Mouse (Mus musculus): Measurements from ENCODE around the gene Cxcr4. TPM values are rescaled to one million over a fixed set of nuclear protein-coding genes. Genes with fewer than 3 reads are reported as not detected.
"Not testable (repeated sequence)": the region's sequence is repeated elsewhere in the genome, so short reads cannot be mapped to it uniquely, and the experiment has no call there.

The Cxcr4 gene
- total and polyA plus RNA-seq, 3 experiments = 0.16 to 17.8 TPM; not detected in 1

DNA sequence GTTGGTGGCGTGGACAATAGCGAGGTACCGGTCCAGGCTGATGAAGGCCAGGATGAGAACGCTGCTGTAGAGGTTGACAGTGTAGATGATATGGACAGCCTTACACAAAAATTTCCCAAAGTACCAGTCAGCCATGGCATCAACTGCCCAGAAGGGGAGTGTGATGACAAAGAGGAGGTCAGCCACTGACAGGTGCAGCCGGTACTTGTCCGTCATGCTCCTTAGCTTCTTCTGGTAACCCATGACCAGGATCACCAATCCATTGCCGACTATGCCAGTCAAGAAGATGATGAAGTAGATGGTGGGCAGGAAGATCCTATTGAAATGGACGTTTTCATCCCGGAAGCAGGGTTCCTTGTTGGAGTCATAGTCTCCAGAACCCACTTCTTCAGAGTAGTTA lies 2.6 kb downstream of the Cxcr4 start:
- no peak overlapping the region; the same call in 1 of the 2 replicates for H3K4me3 ChIP-seq (ENCODE audit: low read depth, low read length)
- H3K27me3 ChIP-seq (ENCODE audit: insufficient read depth, low read length) = no peaks in the 10 kb centered on the region
- no peaks in the 10 kb centered on the region for H3K4me1 ChIP-seq (ENCODE audit: insufficient read depth, low read depth, low read length)

DNA sequence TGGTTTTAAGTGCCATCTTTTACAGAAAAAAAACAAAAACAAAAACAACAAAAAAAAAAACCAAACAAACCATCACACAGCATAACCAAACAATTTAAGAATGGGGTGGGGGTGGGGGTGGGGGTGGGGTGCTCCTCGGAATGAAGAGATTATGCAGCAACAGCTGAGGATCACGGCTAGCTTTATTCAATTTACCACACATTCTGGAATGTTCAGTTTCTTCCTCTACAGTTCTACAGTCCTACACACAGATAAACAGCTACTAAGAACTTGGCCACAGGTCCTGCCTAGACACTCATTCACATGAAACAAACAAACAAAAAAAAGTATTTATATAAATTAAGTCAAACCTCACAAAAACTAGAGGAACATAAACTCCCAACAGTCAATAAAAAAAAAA lies 3.8 kb downstream of the Cxcr4 start:
- no peak for TF ChIP-seq TAL1 (conservative IDR thresholded peaks at IDR 0.05; ENCODE audit: low read depth, low read length)
- TF ChIP-seq CTCF (IDR thresholded peaks at IDR 0.05; ENCODE audit: low read depth, low read length) = no peak
- TF ChIP-seq GATA1 (IDR thresholded peaks at IDR 0.05; ENCODE audit: borderline replicate concordance, low read length) = no peak
- no peak for TF ChIP-seq GATA2 (IDR thresholded peaks at IDR 0.05; ENCODE audit: borderline replicate concordance, low read depth, low read length)
- TF ChIP-seq POLR2AphosphoS5 (IDR thresholded peaks at IDR 0.05; ENCODE audit: insufficient replicate concordance, low read depth, low read length) = no peak
- no peak overlapping the region for H3K4me3 ChIP-seq (ENCODE audit: low read depth, low read length)

More for the DNA sequence above, 2.6 kb downstream of the Cxcr4 start:
- TF ChIP-seq CTCF (IDR thresholded peaks at IDR 0.05; ENCODE audit: low read depth, low read length) = no peak
- TF ChIP-seq POLR2AphosphoS5 (IDR thresholded peaks at IDR 0.05; ENCODE audit: insufficient replicate concordance, low read depth, low read length) = no peak
- TF ChIP-seq TAL1 (conservative IDR thresholded peaks at IDR 0.05; ENCODE audit: low read depth, low read length) = no peak
- no peak for TF ChIP-seq GATA2 (IDR thresholded peaks at IDR 0.05; ENCODE audit: borderline replicate concordance, low read depth, low read length)
- no peak for TF ChIP-seq GATA1 (IDR thresholded peaks at IDR 0.05; ENCODE audit: borderline replicate concordance, low read length)
- DNase-seq (ENCODE audit: low spot score) (no peak), ATAC-seq (ENCODE audit: extremely low read depth, insufficient number of reproducible peaks, low FRiP score, poor library complexity, severe bottlenecking) (no peak)
- Histone ChIP-seq H3K36me3 (replicated peaks) (no peaks in the 10 kb centered on the region), H3K9me3 (replicated peaks) (peaks cover 35% of the 10 kb centered on the region)

DNA sequence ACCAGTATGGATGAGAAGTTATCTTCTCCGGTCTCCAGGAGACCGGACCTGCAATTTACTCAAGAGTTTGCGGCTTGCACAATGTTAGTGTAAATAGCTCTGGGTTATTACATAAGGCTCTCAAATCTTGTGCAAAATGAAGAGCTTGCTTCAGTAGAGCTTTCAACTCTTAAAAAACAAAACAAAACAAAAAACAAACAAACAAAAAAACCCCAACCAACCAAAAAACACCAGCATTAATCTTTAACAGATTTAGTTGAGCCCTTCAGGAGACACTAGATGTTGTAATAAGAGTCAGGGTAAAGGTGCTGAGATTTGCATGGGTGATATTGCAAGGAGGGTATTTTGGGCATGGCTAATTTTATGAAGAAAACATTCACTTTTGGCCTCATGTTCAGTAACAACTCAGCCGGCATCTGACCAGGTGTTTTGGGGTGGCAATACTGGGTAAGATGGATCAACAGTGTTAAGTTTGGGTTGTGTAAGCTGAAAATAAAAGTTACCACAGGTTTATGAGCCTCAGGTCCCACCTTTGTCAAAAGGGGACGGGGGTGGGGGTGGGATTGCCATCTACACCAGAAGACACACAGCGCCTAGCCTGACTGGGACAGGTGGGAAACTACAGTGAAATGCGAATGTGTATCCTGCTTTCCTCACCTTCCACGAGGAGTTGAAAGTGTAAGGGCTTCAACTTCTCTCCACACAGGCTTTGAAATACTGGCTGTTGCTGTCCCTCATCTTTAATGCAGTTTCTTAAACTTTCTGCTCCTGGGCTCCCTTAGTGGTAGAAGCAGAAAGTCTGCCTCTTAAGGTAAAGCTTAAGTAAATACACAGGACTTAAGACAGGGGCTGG lies 4.9 kb downstream of the Cxcr4 start:
- no peaks in the 10 kb centered on the region for H3K36me3 ChIP-seq (replicated peaks)
- DNase-seq (ENCODE audit: low spot score) = no peak
- H3K4me3 ChIP-seq (ENCODE audit: low read depth, low read length) = no peak overlapping the region
- H3K4me1 ChIP-seq (ENCODE audit: insufficient read depth, low read depth, low read length) = no peaks in the 10 kb centered on the region
- no peak for ATAC-seq (ENCODE audit: extremely low read depth, insufficient number of reproducible peaks, low FRiP score, poor library complexity, severe bottlenecking)
- H3K9me3 ChIP-seq (replicated peaks) = peaks cover 26% of the 10 kb centered on the region
- no peaks in the 10 kb centered on the region for H3K27me3 ChIP-seq (ENCODE audit: insufficient read depth, low read length)
- TF ChIP-seq POLR2AphosphoS5 (IDR thresholded peaks at IDR 0.05; ENCODE audit: insufficient replicate concordance, low read depth, low read length) = no peak
- no peak for TF ChIP-seq GATA1 (IDR thresholded peaks at IDR 0.05; ENCODE audit: borderline replicate concordance, low read length)

More for the DNA sequence above, 3.8 kb downstream of the Cxcr4 start:
- ATAC-seq (ENCODE audit: extremely low read depth, insufficient number of reproducible peaks, low FRiP score, poor library complexity, severe bottlenecking) = no peak
- Histone ChIP-seq H3K27me3 (ENCODE audit: insufficient read depth, low read length) (no peaks in the 10 kb centered on the region), H3K36me3 (replicated peaks) (no peaks in the 10 kb centered on the region), H3K4me1 (ENCODE audit: insufficient read depth, low read depth, low read length) (no peaks in the 10 kb centered on the region), H3K9me3 (replicated peaks) (peaks cover 35% of the 10 kb centered on the region)
- no peak for DNase-seq (ENCODE audit: low spot score)

DNA sequence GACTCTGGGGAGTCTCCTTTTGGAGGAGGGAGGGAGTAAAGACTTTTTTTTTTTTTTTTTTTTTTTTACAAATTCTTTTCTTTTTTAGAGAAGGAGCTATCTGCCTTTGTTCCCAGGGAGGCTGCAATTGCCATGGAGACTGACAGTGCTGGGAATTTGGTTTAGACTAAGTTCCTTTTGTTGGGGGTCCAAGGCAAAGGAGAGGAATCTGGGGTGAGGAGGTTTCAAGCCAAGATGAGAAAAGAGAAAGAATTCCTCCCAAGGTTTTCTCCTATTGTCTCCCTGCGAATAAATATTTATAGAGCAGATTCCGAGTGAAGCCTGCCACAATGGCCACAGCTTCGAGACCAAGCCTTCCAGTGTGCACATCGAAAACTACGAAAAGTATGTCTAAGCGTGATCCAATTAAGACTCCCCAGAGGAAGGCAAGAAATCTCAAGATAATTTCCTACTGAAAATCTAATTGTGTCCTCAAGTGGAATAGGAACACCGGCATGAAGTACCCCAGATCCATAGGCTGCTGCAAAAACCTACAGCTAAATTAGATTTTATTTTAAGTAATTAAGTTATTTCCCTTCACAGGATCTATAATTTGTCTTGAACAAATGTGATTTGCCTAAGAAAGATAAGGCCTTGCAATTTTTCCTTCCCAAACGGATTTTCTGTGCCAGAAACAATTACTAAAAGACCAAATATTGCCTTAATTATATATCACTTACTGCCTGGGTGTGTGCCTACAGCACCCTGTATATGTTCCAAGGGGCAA lies 5.7 kb downstream of the Cxcr4 start:
- ATAC-seq (ENCODE audit: extremely low read depth, insufficient number of reproducible peaks, low FRiP score, poor library complexity, severe bottlenecking) = no peak

GRCm38 (mm10) chr1:128585396-128586161 lies 6.5 kb downstream of the Cxcr4 start:
- Histone ChIP-seq H3K27me3 (ENCODE audit: insufficient read depth, low read length) (no peaks in the 10 kb centered on the region), H3K9me3 (replicated peaks) (peaks cover 19% of the 10 kb centered on the region), H3K36me3 (replicated peaks) (no peaks in the 10 kb centered on the region), H3K4me3 (ENCODE audit: low read depth, low read length) (no peak overlapping the region), H3K4me1 (ENCODE audit: insufficient read depth, low read depth, low read length) (no peaks in the 10 kb centered on the region)
- DNase-seq (ENCODE audit: low spot score) (no peak), ATAC-seq (ENCODE audit: extremely low read depth, insufficient number of reproducible peaks, low FRiP score, poor library complexity, severe bottlenecking) (no peak)
- TF ChIP-seq TAL1 (conservative IDR thresholded peaks at IDR 0.05; ENCODE audit: low read depth, low read length) = no peak
- TF ChIP-seq CTCF (IDR thresholded peaks at IDR 0.05; ENCODE audit: low read depth, low read length) = no peak
- no peak for TF ChIP-seq GATA1 (IDR thresholded peaks at IDR 0.05; ENCODE audit: borderline replicate concordance, low read length)
- TF ChIP-seq POLR2AphosphoS5 (IDR thresholded peaks at IDR 0.05; ENCODE audit: insufficient replicate concordance, low read depth, low read length) = no peak
- no peak for TF ChIP-seq GATA2 (IDR thresholded peaks at IDR 0.05; ENCODE audit: borderline replicate concordance, low read depth, low read length)

More for the DNA sequence above, 5.7 kb downstream of the Cxcr4 start:
- Histone ChIP-seq H3K27me3 (ENCODE audit: insufficient read depth, low read length) (no peaks in the 10 kb centered on the region), H3K36me3 (replicated peaks) (no peaks in the 10 kb centered on the region), H3K4me3 (ENCODE audit: low read depth, low read length) (no peak overlapping the region), H3K9me3 (replicated peaks) (peaks cover 21% of the 10 kb centered on the region), H3K4me1 (ENCODE audit: insufficient read depth, low read depth, low read length) (no peaks in the 10 kb centered on the region)
- DNase-seq (ENCODE audit: low spot score) = no peak
- no peak for TF ChIP-seq TAL1 (conservative IDR thresholded peaks at IDR 0.05; ENCODE audit: low read depth, low read length)
- no peak for TF ChIP-seq GATA2 (IDR thresholded peaks at IDR 0.05; ENCODE audit: borderline replicate concordance, low read depth, low read length)
- TF ChIP-seq CTCF (IDR thresholded peaks at IDR 0.05; ENCODE audit: low read depth, low read length) = no peak
- no peak for TF ChIP-seq POLR2AphosphoS5 (IDR thresholded peaks at IDR 0.05; ENCODE audit: insufficient replicate concordance, low read depth, low read length)
- no peak for TF ChIP-seq GATA1 (IDR thresholded peaks at IDR 0.05; ENCODE audit: borderline replicate concordance, low read length)

- not testable (repeated sequence) for H3K36me3 ChIP-seq (replicated peaks); H3K4me3 ChIP-seq (ENCODE audit: low read depth, low read length); ATAC-seq (ENCODE audit: extremely low read depth, insufficient number of reproducible peaks, low FRiP score, poor library complexity, severe bottlenecking); H3K27me3 ChIP-seq (ENCODE audit: insufficient read depth, low read length); DNase-seq (ENCODE audit: low spot score); H3K4me1 ChIP-seq (ENCODE audit: insufficient read depth, low read depth, low read length)
- peaks cover 19% of the 10 kb centered on the region for H3K9me3 ChIP-seq (replicated peaks)
These were observed 7.4 kb downstream of the Cxcr4 start for GRCm38 (mm10) chr1:128584716-128585115.
